Mouse (Mus musculus) lung, embryonic 16.5 days (tissue): ENCODE data around the gene Syce3. TPM values are rescaled to one million over a fixed set of nuclear protein-coding genes. Genes with fewer than 3 reads are reported as not detected.

Source experiments
- ATAC-seq: fragments of 200-750 bp; cut with Nextera tagmentation; 2 replicates; pipeline ENCODE4 v1.8.0; 2017; ENCODE audit warnings: low read depth, mild to moderate bottlenecking, moderate library complexity
- H3K27ac ChIP-seq: fragments of 300-500 bp; sonication (generic); 2 replicates; pipeline ENCODE4 v1.5.1; 2014; ENCODE audit warnings: mild to moderate bottlenecking, control low read depth, low read length
- H3K27me3 ChIP-seq: fragments of 300-500 bp; sonication (generic); 2 replicates; pipeline ENCODE4 v1.6.1; 2014; ENCODE audit warnings: low read depth, low read length, mixed read lengths; ENCODE audit not compliant: control insufficient read depth, insufficient read depth
- H3K36me3 ChIP-seq: fragments of 300-500 bp; sonication (generic); 2 replicates; pipeline ENCODE4 v1.6.1; 2014; ENCODE audit warnings: low read length; ENCODE audit not compliant: control insufficient read depth, insufficient read depth
- H3K4me1 ChIP-seq: fragments of 300-500 bp; sonication (generic); replicated peaks from 2 replicates; pipeline ENCODE4 v1.6.1; 2014; ENCODE audit warnings: low read length, mixed read lengths; ENCODE audit not compliant: control insufficient read depth, insufficient read depth
- H3K4me2 ChIP-seq: fragments of 300-500 bp; sonication (generic); 2 replicates; pipeline ENCODE4 v1.6.1; 2014; ENCODE audit warnings: low read depth, low read length, control low read depth
- H3K4me3 ChIP-seq: fragments of 300-500 bp; sonication (generic); 2 replicates; pipeline ENCODE4 v1.5.1; 2014; ENCODE audit warnings: mild to moderate bottlenecking, low read length, control low read depth
- H3K9ac ChIP-seq: fragments of 300-500 bp; sonication (generic); 2 replicates; pipeline ENCODE4 v1.6.1; 2014; ENCODE audit warnings: low read length, control low read depth
- H3K9me3 ChIP-seq: fragments of 300-500 bp; sonication (generic); 2 replicates; pipeline ENCODE4 v1.6.1; 2016; ENCODE audit warnings: low read length; ENCODE audit not compliant: control insufficient read depth
- WGBS: fragments of 180-500 bp; shearing (Covaris S2); extraction: QIAGEN DNeasy Blood & Tissue Kit; methylation state at CpG from one replicate; pipeline ENCODE4 v1.1.7; 2014; 5-methylcytosine and 5-hydroxymethylcytosine counted together
- polyA plus RNA-seq: library from polyadenylated mRNA; unstranded; fragments of >200 nt; fragmentation: Nextera tagmentation; extraction: Ambion mirVana; gene quantifications from 2 replicates; pipeline ENCODE4 v1.2.1, GENCODE M21; 2015

Gene Syce3
- polyA plus RNA-seq, 1 experiment from 2014 or later: not detected

DNA sequence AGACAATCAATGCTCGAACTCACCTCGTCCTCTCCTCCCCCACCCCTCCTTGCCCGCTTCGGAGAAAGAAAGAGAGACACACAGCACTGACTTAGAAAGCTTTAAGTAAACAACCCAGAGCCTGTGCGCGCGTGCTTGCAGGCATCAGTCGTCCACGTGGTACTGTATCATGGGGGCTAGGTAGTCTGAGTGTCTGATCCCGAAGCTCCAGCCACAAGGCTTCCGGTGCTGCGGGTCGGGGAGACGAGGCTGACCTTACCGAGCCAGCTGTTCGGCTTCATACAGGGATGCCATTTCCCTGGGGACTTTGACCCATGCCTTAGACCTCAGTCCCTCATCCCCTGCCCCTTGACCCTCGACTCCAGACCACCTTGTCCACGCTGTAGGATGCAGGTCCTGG lies 32.9 kb downstream of the Syce3 start:
- Histone ChIP-seq H3K27ac (no peak overlapping the region), H3K9me3 (no peaks in the 10 kb centered on the region), H3K4me3 (no peak overlapping the region; the same call in 1 of the 2 replicates), H3K27me3 (peaks cover 41% of the 10 kb centered on the region), H3K36me3 (0 out of 2 replicates have a peak, but pooled peaks cover 2% of the 10 kb centered on the region), H3K9ac (no peak overlapping the region), H3K4me1 (peaks cover 27% of the 10 kb centered on the region), H3K4me2 (no peak overlapping the region)
- 5% methylated on average over 18 of the region's 18 CpGs for WGBS
- no peak for ATAC-seq

DNA sequence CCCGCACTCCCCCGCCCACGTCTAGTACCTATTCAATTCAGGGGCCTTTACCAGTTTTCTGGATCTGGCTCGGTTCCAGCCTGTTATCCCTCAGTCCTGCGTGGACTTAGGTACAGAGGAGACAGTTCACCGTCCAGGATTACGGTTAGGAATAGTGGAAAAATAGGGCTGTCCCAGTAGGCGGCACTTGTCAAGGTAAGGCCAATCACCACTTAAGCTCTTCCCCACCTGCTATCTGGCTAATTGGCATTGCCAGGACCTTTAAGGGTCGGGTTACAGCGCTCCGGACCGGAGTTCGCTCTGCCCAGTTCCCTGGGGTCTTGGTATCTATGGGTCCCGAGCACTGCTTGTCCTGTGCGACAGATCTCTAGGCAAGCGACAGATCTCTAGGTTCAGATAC lies 33.3 kb downstream of the Syce3 start, which contains the start of gene Tymp:
TSS of gene Tymp (minus strand) at position 83 of the 400 bp plus-strand sequence.
- no peaks in the 10 kb centered on the region for H3K9me3 ChIP-seq
- H3K9ac ChIP-seq: no peak within 1 kb of the TSS
- peaks cover 5% of the 10 kb centered on the region for H3K36me3 ChIP-seq
- no peak within 1 kb of the TSS for H3K4me2 ChIP-seq
- H3K4me3 ChIP-seq: no peak within 1 kb of the TSS; the same call in 1 of the 2 replicates
- peaks cover 27% of the 10 kb centered on the region for H3K4me1 ChIP-seq
- H3K27ac ChIP-seq: no peak within 1 kb of the TSS
- WGBS: 26% methylated on average over 16 of the region's 16 CpGs
- no peak for ATAC-seq
- H3K27me3 ChIP-seq: peaks cover 41% of the 10 kb centered on the region

DNA sequence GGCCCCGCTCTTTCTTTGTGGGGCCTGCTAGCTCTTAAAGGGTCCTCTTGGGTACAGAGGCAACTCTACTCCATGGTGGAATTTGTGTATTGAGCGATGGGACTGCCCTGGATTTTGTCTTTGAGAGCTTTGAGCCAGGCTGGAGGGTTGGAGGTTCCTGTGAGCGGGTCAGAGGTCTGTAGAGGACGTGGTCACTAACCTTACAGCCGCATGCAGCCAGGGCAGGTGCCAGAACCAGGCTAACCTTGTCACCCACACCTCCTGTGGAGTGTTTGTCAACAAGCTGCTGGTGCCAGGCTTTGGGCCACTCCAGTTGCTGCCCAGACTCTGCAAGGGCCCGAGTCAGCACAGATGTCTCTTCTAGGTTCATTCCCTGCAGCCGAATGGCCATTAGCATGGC lies 34.3 kb downstream of the Syce3 start:
- no peak overlapping the region for H3K4me2 ChIP-seq
- H3K36me3 ChIP-seq: peaks cover 13% of the 10 kb centered on the region
- no peak overlapping the region for H3K9ac ChIP-seq
- H3K4me1 ChIP-seq: peaks cover 27% of the 10 kb centered on the region
- H3K4me3 ChIP-seq: no peak overlapping the region
- peaks cover 41% of the 10 kb centered on the region for H3K27me3 ChIP-seq
- WGBS: 66% methylated on average over 7 of the region's 7 CpGs
- ATAC-seq: no peak
- H3K27ac ChIP-seq: no peak overlapping the region
- no peaks in the 10 kb centered on the region for H3K9me3 ChIP-seq

DNA sequence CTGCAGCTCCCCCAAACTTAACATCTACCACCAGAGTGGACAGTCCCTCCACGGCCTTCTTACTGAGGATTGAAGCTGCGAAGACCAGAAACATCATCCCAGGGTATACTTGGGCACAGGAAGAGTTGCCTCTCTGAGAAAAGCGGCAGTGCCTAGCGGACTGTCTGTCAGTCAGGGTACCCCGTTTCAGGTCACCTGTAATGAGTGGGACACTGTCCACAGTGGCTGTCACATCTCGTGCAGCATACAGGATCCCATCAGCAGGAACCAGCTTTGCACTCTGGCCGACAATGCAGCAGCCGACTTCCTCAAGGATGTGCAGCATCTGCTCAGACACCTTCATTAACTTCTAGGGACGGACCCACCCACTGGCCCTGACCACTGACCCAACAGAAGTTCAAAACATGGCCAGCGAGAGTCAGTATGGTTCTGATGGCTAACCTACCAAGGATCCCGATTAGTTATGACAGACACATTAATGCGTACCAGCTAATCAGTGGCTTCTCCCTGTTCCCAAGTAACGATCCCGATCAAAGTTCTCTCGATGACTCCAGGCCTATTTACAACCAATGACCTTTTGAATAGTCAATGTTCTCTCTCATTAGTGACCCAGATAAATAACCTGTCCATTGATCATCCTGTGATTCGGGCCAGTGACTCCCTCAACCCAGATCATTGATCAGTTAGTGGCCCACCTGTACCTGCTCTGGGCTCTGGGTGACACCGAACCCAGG lies 35.3 kb downstream of the Syce3 start:
- Histone ChIP-seq H3K27me3 (peaks cover 37% of the 10 kb centered on the region), H3K9me3 (no peaks in the 10 kb centered on the region), H3K4me2 (no peak overlapping the region), H3K9ac (no peak overlapping the region), H3K27ac (no peak overlapping the region), H3K4me3 (no peak overlapping the region), H3K36me3 (peaks cover 21% of the 10 kb centered on the region), H3K4me1 (peaks cover 27% of the 10 kb centered on the region)
- WGBS: 90% methylated on average over 17 of the region's 17 CpGs
- no peak for ATAC-seq

DNA sequence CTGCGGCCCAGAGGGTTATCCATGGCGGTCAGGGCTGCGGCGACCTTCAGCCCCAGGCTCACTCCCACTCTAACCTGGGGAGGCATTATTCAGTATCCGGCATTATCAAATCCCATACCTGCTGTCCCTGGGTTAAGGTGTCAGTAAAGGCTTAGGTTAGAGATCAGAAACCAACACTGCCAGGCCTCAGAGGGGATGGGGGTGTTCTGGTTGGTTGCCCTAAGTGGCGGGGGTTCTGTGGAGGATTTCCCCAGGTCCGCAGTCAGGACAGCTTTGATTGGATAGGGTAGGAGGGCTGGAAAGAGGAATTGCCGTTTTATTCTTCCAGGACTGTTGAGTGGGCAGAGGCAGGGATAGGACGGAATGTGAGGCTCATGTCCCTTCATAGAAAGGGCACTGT lies 36.0 kb downstream of the Syce3 start:
- Histone ChIP-seq H3K4me1 (peaks cover 25% of the 10 kb centered on the region), H3K36me3 (peaks cover 28% of the 10 kb centered on the region), H3K4me2 (peak overlapping the region; percentile 94), H3K9me3 (no peaks in the 10 kb centered on the region), H3K27ac (peak overlapping the region; percentile 97), H3K4me3 (peak overlapping the region; percentile 81), H3K27me3 (peaks cover 33% of the 10 kb centered on the region), H3K9ac (peak overlapping the region; percentile 91)
- WGBS: 53% methylated on average over 9 of the region's 9 CpGs
- ATAC-seq: no peak

DNA sequence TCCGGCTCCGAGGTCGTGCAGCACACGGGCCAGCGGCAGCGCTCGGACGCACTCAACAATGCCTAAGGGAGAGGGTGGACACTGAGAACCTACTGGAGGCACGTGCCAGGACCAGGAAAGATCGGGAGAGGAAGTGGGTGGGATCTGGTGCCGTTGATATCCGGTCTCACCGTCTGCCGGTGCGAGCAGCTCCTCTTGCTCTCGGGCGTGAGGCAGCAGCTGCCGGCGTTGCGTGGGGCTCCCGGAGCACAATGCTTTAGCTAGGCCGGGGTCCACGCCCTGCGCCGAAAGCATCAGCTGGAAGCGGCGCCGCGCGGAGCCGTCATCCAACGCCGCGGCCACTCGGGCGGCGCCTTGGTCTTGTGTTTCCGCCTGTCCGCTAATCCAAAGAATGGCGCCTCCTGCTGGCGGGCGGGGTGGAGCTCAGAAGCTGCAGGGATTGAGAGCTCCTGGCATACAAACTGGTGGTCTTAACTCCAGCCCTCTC lies 36.5 kb downstream of the Syce3 start, which contains the start of gene Sco2:
TSS of gene Sco2 (minus strand) at position 85 of the 487 bp plus-strand sequence.
- H3K27me3 ChIP-seq: peaks cover 28% of the 10 kb centered on the region
- peak within 1 kb of the TSS; percentile 94 for H3K4me2 ChIP-seq
- H3K4me1 ChIP-seq: peaks cover 22% of the 10 kb centered on the region
- peak within 1 kb of the TSS; percentile 97 for H3K27ac ChIP-seq
- peaks cover 31% of the 10 kb centered on the region for H3K36me3 ChIP-seq
- peak within 1 kb of the TSS; percentile 91 for H3K9ac ChIP-seq
- under 1% methylated on average over 42 of the region's 42 CpGs for WGBS
- H3K4me3 ChIP-seq: peak within 1 kb of the TSS; percentile 81
- no peaks in the 10 kb centered on the region for H3K9me3 ChIP-seq
- peak; percentile 85 for ATAC-seq

DNA sequence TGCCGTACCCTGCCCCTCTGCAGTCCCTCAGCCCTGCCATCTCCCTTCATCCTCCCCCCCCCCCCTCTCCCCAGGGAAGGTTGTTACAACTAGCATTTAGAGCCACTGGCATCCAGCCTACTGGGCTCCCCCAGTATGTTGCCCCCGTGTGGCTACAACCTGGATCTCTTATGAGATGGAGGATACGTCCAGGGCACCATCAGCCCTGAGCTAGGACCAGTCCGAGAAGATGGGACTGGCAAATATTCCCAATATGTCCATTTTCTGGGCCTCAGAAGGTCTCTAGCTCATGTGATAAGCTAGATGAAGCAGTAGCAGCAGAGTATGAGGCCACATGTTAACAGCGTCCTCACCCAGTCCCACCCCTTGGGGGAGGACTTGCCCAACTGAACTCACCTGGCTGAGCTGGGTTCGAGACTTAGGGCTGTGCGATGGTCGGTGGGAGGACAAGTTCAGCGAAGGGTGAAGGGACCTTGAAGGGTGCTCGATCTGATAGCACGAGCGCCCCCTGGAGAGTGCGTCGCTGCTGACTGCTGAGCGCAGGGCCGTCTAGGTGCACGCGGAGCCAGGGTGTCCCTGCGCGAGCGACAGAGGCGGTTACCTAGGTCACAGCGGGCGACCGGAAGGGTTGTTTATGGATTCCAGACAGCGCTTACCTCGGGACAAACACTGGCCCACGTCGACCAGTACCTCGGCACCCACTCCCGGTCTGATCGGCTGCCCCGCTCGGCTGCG lies 37.1 kb downstream of the Syce3 start:
- ATAC-seq: peak; percentile 90
- Histone ChIP-seq H3K4me3 (peak overlapping the region; percentile 81), H3K27ac (peak overlapping the region; percentile 97), H3K9me3 (no peaks in the 10 kb centered on the region), H3K4me1 (peaks cover 16% of the 10 kb centered on the region), H3K4me2 (peak overlapping the region; percentile 94), H3K27me3 (peaks cover 22% of the 10 kb centered on the region), H3K9ac (peak overlapping the region; percentile 91), H3K36me3 (peaks cover 36% of the 10 kb centered on the region)
- WGBS: 1% methylated on average over 35 of the region's 35 CpGs

DNA sequence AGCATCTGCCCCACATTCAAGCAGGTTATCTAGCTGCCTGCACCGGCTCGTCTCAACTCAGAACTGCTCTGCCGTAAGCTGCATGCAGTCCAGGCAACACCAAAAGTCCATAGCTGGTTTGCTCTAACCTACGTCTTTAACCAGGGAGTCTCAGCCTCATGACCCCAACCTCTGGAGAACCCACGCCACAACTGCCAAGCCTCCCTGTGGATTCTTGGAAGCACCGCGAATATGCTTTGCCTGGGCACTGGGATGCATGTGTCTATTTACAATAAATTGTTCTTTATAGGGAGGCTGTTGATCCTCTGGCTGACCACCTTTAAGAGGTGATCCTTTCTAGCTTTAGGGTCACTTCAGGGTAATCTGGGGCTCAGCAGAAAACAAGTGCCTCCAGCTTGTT lies 37.8 kb downstream of the Syce3 start:
- peak overlapping the region; percentile 91 for H3K9ac ChIP-seq
- no peak overlapping the region for H3K27ac ChIP-seq
- peaks cover 15% of the 10 kb centered on the region for H3K27me3 ChIP-seq
- H3K36me3 ChIP-seq: peaks cover 42% of the 10 kb centered on the region
- peaks cover 15% of the 10 kb centered on the region for H3K4me1 ChIP-seq
- no peaks in the 10 kb centered on the region for H3K9me3 ChIP-seq
- H3K4me2 ChIP-seq: no peak overlapping the region
- peak overlapping the region; percentile 81 for H3K4me3 ChIP-seq
- no peak for ATAC-seq
- WGBS: 79% methylated on average over 7 of the region's 7 CpGs

DNA sequence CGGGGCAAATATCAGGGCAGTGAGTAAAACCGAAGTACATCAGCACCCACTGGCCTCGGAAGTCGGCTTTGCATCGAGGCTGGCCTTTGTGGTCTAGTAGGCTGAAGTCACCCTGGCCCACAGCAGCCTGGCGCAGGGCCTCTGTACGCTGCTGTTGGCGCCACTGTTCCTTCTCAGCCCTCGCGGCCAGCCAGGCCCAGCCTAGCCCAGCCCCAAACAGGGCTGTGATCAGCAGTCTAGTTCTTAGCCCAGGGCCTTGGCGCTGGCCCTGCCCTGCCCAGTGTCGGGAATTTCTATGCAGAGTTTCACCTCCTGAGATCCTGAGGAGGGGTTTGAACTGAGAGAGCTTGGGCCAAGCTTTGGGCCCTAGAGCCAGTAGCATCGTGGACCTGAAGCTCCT lies 38.2 kb downstream of the Syce3 start:
- ATAC-seq: no peak
- Histone ChIP-seq H3K27ac (no peak overlapping the region), H3K4me3 (no peak overlapping the region), H3K9ac (no peak overlapping the region), H3K27me3 (peaks cover 11% of the 10 kb centered on the region), H3K36me3 (peaks cover 46% of the 10 kb centered on the region), H3K4me1 (peaks cover 13% of the 10 kb centered on the region), H3K4me2 (no peak overlapping the region), H3K9me3 (no peaks in the 10 kb centered on the region)
- 90% methylated on average over 13 of the region's 13 CpGs for WGBS
